Mouse (Mus musculus) left cerebral cortex, postnatal 36 days (tissue): ENCODE measurements around the gene Chrm2. TPM values are rescaled to one million over a fixed set of nuclear protein-coding genes. Genes with fewer than 3 reads are reported as not detected.

Experiments used
- DNase-seq, 2 experiments: peaks; one replicate each; pipeline ENCODE4 v3.0.0; 2021 to 2022; ENCODE audit warnings: low spot score in 2 of 2, mixed read lengths in 1 of 2
- intact Hi-C: fragments of 180-260 bp; cut with DNase I; formaldehyde crosslinking; loops from one replicate; pipeline ENCODE4 v1.15.1; 2025
- total RNA-seq, 2 experiments: library from RNA; stranded (reverse); gene quantifications; 2 replicates each; pipeline ENCODE4 v1.2.3; 2021

The Chrm2 gene
- total RNA-seq, result 10 to 100 TPM; 12.8 to 15.6 TPM

DNA sequence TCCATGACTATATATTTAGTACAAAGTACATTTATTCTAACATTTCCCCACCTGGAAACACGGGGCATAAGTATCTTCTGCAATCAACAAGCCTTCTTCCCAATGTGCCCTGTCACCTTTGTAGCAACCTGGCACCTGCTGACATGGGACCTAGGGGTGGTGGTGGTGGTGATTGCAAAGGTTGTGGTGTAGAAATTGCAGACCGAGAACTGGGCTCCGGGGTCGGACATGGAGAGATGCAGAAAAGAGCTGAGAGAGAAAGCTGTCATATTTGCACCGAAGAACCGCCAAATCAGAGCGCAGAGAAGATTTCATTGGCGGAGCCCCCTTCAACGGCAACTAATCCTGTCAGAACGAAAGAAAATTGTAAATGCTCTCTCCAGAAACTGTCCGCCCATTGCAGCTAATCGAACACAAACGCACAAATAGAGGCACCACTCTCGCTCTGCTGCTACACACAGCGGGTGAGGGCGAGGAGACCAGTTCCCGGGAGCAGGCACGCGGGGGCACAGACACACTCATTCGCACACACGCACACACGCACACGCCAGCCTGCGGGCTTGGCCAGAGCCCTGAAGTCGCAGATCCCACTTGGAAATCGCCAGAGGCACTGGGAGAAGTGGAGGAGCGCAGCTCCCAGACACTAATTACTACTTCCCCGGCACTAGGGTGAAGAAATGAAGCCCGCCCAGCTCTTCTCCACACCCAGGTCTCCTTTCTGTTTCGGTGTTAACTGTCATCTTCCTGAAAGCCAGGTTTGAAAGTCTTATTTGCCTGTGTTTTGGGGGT lies at the start of gene Chrm2:
Chrm2 (plus strand) TSS at position 473 of the 789 bp plus-strand sequence.
- peak; percentile 26 to 42 for DNase-seq
- intact Hi-C loops, result loop anchor here (10.0 kb wide), 2 partner anchors 383 to 1003 kb away; no protein-coding TSS in a partner anchor

DNA sequence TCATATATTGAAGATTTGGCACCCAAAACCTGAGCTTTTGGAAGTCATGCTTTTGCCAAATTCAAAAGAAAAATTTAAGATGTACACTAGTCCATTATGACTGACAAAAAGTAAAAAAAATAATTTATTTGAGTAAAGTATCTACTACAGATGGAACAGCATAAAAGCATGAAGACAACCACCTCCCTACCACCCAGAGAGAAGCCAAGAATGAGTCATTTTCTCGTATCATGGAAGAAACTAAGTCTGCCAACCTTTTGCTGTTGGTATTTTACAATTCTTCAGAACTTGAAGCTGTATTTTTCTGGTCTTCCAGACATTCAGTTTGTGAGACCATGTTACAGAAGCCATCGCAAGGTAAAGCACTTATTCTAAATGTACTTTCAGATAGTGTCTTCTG lies 13.9 kb upstream of the Chrm2 start:
- intact Hi-C loops, result no loop called here
- no peak for DNase-seq

DNA sequence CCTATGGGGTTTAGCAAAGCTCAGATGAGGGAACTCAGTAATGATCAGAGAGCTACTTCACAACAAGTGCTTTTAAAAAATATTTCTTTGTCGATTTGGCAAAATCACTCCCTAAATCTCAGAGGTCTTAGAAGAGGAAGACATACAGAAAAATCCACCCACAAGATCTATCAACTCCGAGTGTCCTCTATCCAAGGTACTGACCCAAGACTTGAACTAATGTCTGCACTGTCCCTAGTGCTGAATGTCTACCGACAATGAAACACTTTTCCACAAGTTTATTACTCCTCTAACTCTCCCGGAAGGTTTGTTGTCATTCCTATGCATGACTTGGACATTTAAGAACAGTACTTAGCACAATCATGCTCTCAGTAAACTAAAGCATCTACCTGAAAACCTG lies 9.9 kb upstream of the Chrm2 start:
- DNase-seq, result no peak
- intact Hi-C loops, result no loop called here

DNA sequence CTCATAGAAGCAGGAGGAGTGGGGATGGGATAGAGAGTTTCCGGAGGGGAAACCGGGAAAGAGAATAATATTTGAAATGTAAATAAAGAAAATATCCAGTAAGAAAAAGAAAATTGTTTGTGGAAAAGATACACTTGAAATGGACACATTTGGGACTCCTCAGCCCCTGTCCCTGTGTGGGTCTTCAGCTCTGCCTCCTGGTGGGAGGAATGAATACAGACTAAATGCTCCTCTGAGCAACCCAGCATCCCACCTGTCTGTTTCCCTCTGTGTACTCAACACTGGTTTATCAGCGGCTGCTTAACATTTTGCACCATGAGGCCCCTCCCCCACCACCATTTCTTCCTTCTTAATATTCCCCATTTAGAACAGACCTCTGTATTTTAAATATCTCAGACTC lies 3.8 kb upstream of the Chrm2 start:
- intact Hi-C loops, result loop anchor here (10.0 kb wide), 2 partner anchors 379 to 999 kb away; no protein-coding TSS in a partner anchor

DNA sequence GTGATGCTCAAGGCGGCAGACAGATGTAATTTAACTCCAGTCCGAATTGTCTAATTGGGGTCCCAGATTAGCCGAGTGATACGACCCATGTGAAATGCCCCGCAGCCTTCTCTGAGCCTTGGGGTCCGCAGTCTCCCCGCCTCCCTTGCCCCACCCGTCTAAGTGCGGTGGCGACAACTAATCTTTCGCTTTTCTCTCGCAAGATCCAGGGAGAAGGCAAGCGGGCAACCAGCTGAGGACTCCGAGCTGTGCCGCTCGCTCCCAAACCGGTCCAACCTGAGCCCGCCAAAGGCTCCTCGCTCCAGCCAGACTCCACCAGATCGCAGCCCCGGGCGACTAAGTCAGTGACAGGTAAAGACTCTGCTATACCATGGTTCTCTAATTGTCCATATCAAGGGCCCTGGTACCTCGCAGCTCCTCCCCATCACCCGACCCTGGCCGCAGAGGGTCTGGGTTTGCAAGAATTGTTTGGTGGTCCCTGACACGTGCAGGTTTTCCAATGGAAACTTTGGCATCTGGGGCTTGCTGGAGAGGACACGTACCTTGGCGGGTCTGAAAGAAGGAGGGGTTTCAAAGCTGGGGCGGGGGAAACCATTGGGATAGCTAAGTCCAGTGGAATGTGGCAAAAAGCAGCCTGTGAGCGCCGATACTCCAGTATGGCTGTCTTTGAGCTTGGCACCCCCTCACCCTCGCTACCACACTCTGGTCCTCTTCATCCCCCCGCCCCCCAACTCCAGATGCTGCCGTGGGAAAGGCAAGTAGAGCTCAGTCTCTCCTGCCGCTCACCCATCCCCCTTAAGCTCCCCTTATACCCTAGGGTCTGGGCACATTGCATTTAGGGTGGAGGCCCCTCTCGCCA lies 746 bp downstream of the Chrm2 start:
- peak; percentile 21 to 25 for DNase-seq
- intact Hi-C loops, result loop anchor here (10.0 kb wide), 2 partner anchors 384 to 1004 kb away; no protein-coding TSS in a partner anchor

More for the DNA sequence above, 3.8 kb upstream of the Chrm2 start:
- DNase-seq, result no peak

DNA sequence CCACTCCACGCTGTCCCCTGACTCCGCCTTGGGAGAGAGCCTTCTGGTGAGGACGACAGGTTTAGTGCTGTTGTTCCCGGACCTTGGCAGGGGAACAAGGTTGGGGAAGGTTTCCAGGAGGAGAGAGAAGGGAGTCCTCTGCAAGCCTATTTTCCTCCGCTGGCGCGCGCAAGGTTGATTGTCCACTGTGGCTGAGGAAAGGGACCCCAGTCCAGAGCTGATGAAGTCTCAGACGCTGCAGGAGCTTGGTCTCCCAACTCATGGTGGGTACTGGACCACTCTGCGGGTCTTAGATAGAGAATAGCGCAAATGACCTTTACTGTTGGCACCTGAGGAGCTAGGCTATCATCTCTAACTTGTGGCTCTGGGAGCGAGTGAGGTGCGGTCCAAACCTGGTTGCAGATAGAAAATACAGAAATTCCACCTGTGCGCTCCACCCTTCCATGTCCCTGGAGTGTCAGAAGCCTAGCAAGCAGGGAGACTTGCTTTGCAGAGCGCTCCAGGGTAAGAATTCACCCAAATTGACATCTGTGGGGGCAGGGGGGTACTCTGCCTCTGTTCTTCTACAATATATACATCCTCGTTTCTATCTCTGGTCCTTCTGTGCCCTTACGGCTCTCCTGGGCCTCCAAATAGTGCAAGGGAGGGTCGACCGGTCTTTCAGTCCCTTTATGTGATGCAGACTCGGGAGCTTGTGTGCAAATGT lies 1.5 kb downstream of the Chrm2 start:
- peak; percentile 17 to 25 for DNase-seq
- intact Hi-C loops, result loop anchor here (10.0 kb wide), 2 partner anchors 385 to 1005 kb away; no protein-coding TSS in a partner anchor

DNA sequence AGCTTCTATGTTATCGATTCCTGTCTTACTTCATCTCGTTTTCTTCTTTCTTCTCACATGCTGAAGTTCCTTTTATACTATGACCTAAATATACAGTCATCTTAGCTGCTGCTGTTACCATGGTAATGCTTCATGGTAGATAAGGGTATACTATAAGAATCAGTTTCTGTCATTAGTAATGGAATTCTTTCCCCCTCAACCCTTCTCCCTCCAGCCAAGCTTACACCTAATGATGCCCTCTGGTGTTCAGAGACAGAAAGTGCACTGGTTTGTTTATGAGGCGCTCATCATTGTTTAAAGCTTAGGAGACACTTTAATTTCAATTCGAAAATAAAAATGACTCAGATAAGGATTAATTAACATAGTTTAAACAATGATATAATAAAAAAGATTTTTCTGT lies 5.8 kb downstream of the Chrm2 start:
- DNase-seq, result no peak
- intact Hi-C loops, result no loop called here

DNA sequence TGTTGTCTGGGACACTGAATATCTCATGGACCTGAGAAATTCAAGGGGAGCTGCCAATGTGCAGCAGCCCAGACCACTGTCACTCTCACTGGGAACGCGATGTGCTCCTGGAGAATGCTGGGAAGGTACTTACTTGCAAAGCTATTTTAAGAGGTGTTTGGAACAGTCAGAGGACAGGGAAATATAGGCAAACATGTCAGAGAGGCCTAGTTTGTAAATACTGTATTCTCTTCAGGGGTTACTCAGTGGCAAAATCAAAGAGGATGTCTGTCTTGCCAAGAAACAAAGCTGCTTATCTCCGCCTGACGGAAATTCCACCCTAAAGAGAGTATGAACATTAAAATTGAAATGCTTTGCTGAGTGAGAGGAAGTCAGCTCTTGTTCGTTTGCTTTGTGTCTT lies 17.3 kb downstream of the Chrm2 start:
- intact Hi-C loops, result no loop called here
- no peak for DNase-seq

DNA sequence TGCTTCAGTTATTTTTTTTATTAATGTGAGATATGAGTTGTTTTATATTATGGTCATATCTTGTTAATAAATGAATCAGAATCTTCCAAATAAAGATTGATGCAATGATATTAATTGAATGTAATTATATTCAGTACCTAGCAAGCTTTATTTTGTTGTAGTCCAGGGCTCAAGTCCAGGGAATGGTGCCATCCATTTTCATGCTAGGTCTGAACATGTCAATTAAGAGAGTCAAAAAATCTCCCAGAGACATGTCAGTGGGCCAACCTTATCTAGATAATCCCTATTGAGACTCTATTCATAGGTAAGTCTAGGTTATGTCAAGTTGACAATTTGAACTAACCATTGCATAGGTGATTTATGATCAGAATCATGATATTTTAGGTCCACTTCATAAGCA lies 21.1 kb downstream of the Chrm2 start:
- intact Hi-C loops, result no loop called here
- DNase-seq, result no peak

DNA sequence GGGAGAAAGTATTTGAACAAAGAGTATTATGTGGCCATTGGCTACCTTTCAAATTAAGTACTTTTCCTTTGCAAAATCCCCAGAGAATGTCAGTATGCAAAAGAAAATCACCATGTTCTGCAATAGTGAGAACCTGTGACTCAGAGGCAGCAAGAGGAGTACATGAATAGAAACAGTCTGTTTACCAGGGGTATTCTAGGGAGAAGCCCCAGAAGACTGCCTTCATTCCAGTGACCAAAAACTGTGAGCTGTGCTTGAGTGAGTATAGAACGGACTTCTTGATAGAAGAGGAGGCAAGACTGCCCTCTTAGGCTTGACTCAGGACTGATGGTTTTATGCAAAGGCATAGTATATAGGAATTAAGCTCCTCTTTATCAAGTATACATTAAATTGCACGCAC lies 22.2 kb downstream of the Chrm2 start:
- no peak for DNase-seq
- intact Hi-C loops, result loop anchor here (1.0 kb wide), 1 partner anchor 109 kb away; no protein-coding TSS in a partner anchor

DNA sequence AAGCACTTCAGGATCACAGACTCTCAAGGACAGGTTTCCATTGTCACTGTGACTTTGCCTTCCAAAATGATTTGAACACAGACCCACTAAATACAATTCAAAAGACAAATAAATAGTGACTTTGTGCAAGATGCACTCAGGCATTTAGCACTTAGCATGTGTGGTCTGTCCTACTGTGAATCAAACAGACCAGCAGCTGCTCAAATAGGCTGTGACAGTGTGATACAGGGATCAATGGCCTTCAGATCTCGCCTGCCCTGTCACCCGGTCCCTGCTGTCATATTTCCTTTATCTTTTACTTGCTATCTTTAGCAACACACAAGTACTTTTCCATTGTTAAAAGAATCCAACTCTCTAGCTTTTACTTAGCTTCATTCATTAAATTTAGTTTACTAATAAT lies 31.8 kb downstream of the Chrm2 start:
- DNase-seq, result no peak
- intact Hi-C loops, result no loop called here

DNA sequence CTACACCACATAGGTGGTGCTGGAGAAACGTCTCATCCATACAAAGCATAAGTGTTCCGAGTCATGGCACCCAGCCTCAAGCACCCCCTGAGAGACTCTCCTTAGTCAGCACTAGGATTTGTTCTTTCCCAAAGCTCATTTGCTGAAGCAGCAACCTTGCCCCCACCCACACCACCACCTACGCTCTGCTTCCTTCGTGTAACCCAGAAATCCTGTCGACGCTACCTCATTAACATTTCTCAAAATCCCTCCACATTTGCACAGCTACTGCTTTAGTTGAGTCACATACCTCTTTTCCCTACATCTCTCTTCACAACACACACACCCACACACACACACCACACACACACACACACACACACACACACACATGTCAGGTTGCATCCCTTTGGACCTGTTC lies 50.1 kb downstream of the Chrm2 start:
- peak; percentile 52 to 65 for DNase-seq
- intact Hi-C loops, result no loop called here

DNA sequence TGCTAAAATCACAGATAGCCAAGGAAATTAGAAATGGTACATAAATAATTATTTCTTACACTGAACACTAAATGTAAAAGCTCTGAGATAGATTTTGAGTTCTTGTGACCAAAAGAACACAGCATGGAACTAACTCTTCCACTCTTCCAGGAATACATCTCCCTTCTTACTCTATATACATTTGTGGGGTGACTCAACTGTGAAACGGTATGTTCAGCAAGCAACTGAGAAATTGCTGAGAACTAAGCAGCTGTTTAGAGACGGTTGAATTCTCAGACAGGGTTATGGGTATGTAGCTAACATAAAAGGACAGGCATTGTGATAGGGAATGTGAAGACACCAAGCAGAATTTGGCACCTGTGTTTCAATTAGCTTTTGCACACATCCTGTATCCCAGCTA lies 51.3 kb downstream of the Chrm2 start:
- no peak for DNase-seq
- intact Hi-C loops, result no loop called here

DNA sequence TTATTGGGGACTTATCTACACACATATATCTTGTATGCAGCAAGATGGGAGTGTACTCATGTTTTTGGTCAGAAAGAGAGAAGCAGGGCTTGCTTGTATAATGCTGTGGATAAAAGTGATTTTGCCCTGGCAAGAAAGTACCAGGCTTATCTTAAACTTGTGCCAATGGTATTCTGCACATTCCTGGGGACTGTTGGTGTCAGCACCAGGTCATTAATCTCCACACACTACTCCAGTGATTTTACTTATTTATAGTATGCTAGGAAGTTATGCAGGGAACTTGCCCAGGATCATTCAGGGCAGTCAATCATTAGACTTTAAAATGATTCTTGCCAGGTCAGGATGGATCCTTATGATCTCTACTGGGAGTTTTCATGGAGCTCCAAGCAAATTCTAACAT lies 63.6 kb downstream of the Chrm2 start:
- no peak for DNase-seq
- intact Hi-C loops, result no loop called here

DNA sequence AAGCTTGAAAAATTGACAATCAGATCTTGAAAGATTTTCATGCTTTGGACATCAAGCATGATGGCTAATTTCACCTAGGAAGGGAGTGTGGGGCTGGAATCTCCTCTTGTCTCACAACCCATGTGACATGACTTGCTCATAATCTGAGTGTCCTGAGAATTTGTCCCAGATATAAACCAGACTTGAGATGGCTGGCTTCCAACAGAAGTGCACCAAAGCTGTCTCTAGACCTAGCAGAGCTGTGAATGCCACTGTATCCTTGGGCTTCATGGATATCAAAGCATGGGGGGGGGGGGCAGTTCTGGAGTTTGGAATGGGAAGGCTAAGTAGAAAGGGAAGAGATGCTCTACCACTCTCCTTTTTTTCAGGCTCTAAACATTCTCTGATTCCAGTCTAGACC lies 67.2 kb downstream of the Chrm2 start:
- intact Hi-C loops, result no loop called here
- no peak for DNase-seq

DNA sequence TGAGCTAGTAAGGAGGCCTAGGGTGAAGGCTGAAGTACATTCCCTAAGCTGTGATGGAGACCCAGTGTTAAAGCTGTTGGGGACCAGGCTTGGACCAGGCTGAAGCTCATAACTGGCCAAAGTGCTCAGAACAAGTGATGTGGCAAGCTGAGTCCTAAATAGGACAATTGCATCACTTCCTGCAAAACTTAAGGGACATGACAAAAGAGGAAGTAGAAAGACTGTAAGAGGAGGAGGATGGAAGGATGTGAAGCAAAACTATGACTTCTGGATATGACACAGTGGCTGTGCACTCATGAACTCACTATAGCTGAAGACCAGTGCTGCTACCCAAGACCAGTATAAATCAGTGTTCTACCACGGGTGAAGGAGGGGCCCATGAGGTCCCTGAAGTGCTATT lies 69.1 kb downstream of the Chrm2 start:
- DNase-seq, result no peak
- intact Hi-C loops, result no loop called here

DNA sequence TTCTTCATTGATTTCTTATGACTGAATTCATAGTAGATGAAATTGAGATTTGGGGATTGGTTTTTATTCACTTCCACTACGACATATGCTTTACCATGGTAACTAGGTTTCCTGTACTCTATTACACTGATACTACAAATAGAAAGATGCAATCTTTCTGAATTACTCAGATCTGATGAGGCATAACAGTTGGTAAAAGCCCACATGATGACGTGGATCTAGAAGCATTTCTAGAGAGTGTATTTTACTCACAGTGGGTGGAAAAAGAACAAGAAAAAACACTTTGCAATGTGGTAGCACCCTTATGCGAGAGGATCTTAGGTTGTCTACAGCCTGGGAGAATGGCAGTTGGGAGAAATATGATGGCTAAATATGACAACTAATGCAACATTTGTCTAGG lies 76.1 kb downstream of the Chrm2 start:
- DNase-seq, result no peak
- intact Hi-C loops, result no loop called here

DNA sequence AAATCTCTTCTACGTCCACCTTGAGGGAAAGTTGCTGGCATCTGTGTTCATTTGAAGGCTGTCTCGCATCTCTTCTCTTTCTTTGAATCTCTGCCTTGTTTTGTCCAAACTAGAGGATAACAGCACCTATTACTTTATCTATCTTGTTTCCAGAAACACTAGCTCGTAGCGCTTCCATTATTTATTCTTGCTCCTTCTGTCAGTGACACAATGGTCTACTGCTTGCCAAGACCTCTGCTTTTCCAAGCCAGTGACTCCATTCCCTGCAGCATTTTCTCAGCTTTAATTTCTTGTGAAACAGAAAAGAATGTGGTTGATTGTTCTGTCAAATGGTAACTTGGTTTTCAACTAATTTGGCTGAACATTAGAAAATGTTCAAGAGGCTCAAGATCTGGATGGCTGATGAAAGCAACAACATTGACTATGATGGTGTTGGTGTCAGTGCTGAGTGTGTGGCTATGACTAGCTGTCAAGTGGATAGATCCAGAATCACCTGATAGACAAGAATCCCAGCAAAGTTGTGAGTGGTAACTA lies 96.3 kb downstream of the Chrm2 start:
- intact Hi-C loops, result no loop called here

DNA sequence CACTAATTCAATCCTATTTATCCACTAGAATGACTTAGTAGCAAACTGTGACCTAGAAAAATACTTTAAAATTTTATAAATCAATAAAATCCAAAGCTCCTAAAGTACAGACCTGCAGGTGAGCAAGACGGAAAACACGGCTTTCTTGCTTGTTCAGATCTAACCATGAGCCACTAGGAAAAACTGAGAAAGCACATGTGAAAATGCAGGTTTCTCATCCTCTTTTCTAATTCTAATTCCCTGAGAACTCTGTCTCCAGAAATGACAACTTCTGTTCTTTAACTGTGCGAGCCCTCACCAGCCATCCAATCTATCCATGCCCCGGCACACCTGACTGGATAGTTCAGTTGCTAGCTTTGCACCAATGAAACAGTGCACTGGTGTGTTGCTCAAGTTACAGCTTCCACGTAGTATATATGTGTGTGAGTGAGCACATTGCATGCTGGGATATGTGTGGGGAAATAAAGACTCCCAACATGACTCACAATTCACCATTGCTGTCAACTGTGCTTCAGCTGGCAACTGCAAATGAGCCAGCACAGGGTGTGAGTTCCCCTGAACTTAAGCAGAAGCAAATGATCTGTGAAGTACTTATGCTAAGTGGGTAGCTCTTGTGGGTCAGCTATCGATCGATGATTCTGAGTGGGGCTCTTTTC lies 119.3 kb downstream of the Chrm2 start:
- intact Hi-C loops, result no loop called here
- no peak for DNase-seq

More for the DNA sequence above, 96.3 kb downstream of the Chrm2 start:
- DNase-seq, result no peak
